Mouse (Mus musculus): ENCODE measurements around the gene Plac9b. TPM values are rescaled to one million over a fixed set of nuclear protein-coding genes. Genes with fewer than 3 reads are reported as not detected.
"Not testable (repeated sequence)": the region's sequence is repeated elsewhere in the genome, so short reads cannot be mapped to it uniquely, and the experiment has no call there.

Plac9b gene
- polyA plus RNA-seq, 2 experiments = 19.9 to 40.5 TPM

DNA sequence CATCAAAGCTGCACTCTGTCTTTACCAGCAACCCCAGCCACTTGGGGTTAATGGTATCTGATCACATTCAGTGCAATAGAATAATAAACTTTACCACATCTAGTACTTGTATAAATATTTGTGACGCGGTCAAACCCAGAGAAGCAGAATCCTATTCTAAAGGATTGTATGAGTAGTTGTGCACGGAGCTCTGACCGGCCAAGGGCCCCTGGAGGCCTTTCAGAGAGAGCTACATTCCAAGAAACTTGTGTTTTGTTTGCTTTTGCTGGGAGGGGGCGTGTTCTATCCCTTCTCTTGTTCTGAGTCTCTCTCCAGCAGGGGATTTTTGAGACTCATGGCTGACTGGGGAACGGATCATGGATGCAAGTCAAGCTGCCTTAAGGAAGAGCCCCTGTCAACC, 7.3 kb downstream of the Plac9b start:
- peak; percentile 26; the same call in 1 of the 2 replicates for ATAC-seq (ENCODE audit: low FRiP score, low read depth)

DNA sequence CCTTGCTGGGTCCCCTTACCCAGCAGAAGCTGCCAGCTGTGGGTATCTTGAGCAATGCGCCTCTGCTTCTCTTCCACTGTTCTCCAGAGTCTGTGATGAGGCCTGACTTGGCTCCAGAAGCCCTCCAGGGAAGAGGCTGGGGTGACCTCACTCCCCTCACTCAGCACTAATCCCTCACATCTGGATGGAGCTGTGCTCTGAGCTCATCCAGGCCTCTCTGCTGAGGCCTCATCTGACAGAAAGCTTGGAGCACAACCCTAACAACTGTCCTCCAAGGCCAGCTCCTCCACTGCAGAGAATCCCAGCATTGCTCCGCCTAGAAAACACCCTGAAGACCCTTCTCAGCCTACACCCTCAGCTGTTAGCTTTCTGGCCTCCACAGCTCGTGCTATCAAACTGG, 8.3 kb downstream of the Plac9b start:
- H3K27ac ChIP-seq (replicated peaks; ENCODE audit: low read depth, low read length); H3K36me3 ChIP-seq (ENCODE audit: control insufficient read depth, insufficient read depth, low read length); H3K4me2 ChIP-seq (replicated peaks; ENCODE audit: low read depth, low read length, severe bottlenecking); H3K9ac ChIP-seq (ENCODE audit: low read depth, low read length, severe bottlenecking); H3K27me3 ChIP-seq (ENCODE audit: control insufficient read depth, insufficient read depth, low read length); H3K4me3 ChIP-seq (replicated peaks; ENCODE audit: low read length); H3K9me3 ChIP-seq (ENCODE audit: control insufficient read depth, low read length); H3K4me1 ChIP-seq (ENCODE audit: control insufficient read depth, insufficient read depth, low read length); DNase-seq (ENCODE audit: low spot score): not testable (repeated sequence)
- ATAC-seq (ENCODE audit: low FRiP score, low read depth) = peak; percentile 77
- no CpG with 5 or more reads among the region's 3 CpGs for WGBS

More for the DNA sequence above, 7.3 kb downstream of the Plac9b start:
- not testable (repeated sequence) for H3K9ac ChIP-seq (ENCODE audit: low read depth, low read length, severe bottlenecking); H3K4me1 ChIP-seq (ENCODE audit: control insufficient read depth, insufficient read depth, low read length); H3K27me3 ChIP-seq (ENCODE audit: control insufficient read depth, insufficient read depth, low read length); DNase-seq (ENCODE audit: low spot score); H3K9me3 ChIP-seq (ENCODE audit: control insufficient read depth, low read length); H3K4me3 ChIP-seq (replicated peaks; ENCODE audit: low read length); H3K4me2 ChIP-seq (replicated peaks; ENCODE audit: low read depth, low read length, severe bottlenecking); H3K27ac ChIP-seq (replicated peaks; ENCODE audit: low read depth, low read length); H3K36me3 ChIP-seq (ENCODE audit: control insufficient read depth, insufficient read depth, low read length)
- no CpG with 5 or more reads among the region's 6 CpGs for WGBS

DNA sequence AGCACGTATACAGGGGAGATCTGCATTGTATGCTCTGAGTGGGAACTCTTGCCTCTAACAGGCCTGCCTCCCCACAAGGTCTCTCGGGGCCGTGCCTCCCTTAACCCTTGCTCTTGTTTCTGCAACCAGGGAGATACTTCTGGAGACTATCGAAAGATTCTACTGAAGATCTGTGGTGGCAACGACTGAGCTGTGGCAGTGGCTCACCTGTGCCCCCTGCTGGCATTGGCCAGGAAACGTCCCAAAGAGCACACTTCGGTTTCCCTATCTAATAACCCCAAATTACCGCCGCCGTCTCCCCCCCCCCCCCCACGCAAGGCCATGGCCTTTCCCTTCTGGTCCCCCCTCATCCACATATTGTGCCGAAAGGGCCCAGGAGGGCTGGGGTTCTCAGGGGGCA, 17.0 kb downstream of the Plac9b start:
- DNase-seq (ENCODE audit: low spot score); H3K9me3 ChIP-seq (ENCODE audit: control insufficient read depth, low read length): not testable (repeated sequence)

DNA sequence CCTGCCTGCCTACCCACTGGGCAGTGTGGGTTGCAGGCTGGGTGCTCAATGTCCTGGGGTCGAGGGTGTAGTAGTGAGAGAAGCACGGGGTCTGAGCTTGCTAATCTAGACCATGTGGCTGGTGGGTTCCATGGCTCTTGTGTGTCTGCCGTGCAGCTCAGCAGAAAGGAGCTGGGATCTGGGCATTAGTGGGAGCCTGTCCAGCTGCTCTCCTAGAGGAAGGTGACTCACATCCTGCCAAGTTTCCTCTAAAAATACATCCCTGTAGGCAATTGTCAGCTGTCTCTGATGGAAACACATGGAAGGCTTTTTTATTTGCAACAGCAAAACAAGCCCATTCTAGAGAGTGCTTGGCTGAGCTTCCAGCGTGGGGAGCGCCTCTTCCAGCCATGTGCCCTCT, 19.9 kb downstream of the Plac9b start:
- no CpG with 5 or more reads among the region's 5 CpGs for WGBS
- H3K4me1 ChIP-seq (ENCODE audit: control insufficient read depth, insufficient read depth, low read length); H3K4me2 ChIP-seq (replicated peaks; ENCODE audit: low read depth, low read length, severe bottlenecking); H3K9me3 ChIP-seq (ENCODE audit: control insufficient read depth, low read length); H3K4me3 ChIP-seq (replicated peaks; ENCODE audit: low read length); H3K36me3 ChIP-seq (ENCODE audit: control insufficient read depth, insufficient read depth, low read length); ATAC-seq (ENCODE audit: low FRiP score, low read depth); H3K27me3 ChIP-seq (ENCODE audit: control insufficient read depth, insufficient read depth, low read length); H3K27ac ChIP-seq (replicated peaks; ENCODE audit: low read depth, low read length); H3K9ac ChIP-seq (ENCODE audit: low read depth, low read length, severe bottlenecking); DNase-seq (ENCODE audit: low spot score): not testable (repeated sequence)

More for the DNA sequence above, 17.0 kb downstream of the Plac9b start:
- not testable (repeated sequence) for H3K27ac ChIP-seq (replicated peaks; ENCODE audit: low read depth, low read length); H3K4me2 ChIP-seq (replicated peaks; ENCODE audit: low read depth, low read length, severe bottlenecking); H3K4me1 ChIP-seq (ENCODE audit: control insufficient read depth, insufficient read depth, low read length); H3K36me3 ChIP-seq (ENCODE audit: control insufficient read depth, insufficient read depth, low read length); H3K4me3 ChIP-seq (replicated peaks; ENCODE audit: low read length); H3K9ac ChIP-seq (ENCODE audit: low read depth, low read length, severe bottlenecking); H3K27me3 ChIP-seq (ENCODE audit: control insufficient read depth, insufficient read depth, low read length); ATAC-seq (ENCODE audit: low FRiP score, low read depth)
- no CpG with 5 or more reads among the region's 12 CpGs for WGBS

DNA sequence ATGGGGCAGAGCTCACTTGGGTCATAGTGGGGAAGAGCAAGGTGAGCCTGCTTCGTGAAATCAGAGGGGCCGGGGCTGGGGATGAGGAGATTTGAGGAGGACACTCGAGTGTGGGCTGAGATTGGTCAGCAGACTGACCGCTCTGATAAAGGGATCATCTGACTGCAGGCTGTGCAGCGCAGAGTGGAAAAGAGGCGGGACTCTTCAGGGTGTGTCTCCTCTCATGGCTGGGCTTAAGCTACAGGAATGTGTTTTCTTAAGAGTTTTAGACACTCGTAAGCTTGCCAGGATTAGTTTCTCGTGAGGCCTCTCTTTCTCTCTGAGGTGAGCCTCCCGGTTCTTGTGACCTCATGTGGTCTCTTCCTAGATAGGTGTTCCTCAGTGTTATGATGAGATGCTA, 21.1 kb downstream of the Plac9b start:
- ATAC-seq (ENCODE audit: low FRiP score, low read depth); H3K9ac ChIP-seq (ENCODE audit: low read depth, low read length, severe bottlenecking); DNase-seq (ENCODE audit: low spot score); H3K4me3 ChIP-seq (replicated peaks; ENCODE audit: low read length); H3K27ac ChIP-seq (replicated peaks; ENCODE audit: low read depth, low read length); H3K4me2 ChIP-seq (replicated peaks; ENCODE audit: low read depth, low read length, severe bottlenecking); H3K27me3 ChIP-seq (ENCODE audit: control insufficient read depth, insufficient read depth, low read length); H3K9me3 ChIP-seq (ENCODE audit: control insufficient read depth, low read length); H3K36me3 ChIP-seq (ENCODE audit: control insufficient read depth, insufficient read depth, low read length); H3K4me1 ChIP-seq (ENCODE audit: control insufficient read depth, insufficient read depth, low read length): not testable (repeated sequence)
- WGBS = no CpG with 5 or more reads among the region's 9 CpGs

DNA sequence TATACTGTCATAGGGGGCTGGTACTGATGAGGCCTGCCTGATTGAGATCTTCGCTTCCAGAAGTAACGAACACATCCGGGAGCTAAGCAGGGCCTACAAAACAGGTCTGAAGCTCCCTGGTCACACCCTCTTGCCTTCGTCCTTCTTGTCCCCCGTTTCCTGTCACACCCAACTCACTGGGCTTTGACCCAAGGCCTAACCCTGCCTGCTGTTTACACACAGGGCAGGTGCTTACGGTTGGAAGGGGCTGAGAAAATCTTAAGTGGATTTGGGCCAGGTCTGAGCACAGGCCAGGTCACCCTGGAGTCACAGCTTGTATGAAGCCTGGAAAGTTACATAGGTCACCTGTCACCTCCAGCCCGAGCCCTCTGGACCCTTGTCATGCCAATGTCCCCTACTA, 26.2 kb downstream of the Plac9b start:
- H3K27me3 ChIP-seq (ENCODE audit: control insufficient read depth, insufficient read depth, low read length); H3K4me1 ChIP-seq (ENCODE audit: control insufficient read depth, insufficient read depth, low read length); H3K9me3 ChIP-seq (ENCODE audit: control insufficient read depth, low read length); H3K4me2 ChIP-seq (replicated peaks; ENCODE audit: low read depth, low read length, severe bottlenecking); H3K27ac ChIP-seq (replicated peaks; ENCODE audit: low read depth, low read length); H3K4me3 ChIP-seq (replicated peaks; ENCODE audit: low read length); H3K36me3 ChIP-seq (ENCODE audit: control insufficient read depth, insufficient read depth, low read length); ATAC-seq (ENCODE audit: low FRiP score, low read depth); DNase-seq (ENCODE audit: low spot score); H3K9ac ChIP-seq (ENCODE audit: low read depth, low read length, severe bottlenecking): not testable (repeated sequence)
- WGBS = no CpG with 5 or more reads among the region's 7 CpGs

DNA sequence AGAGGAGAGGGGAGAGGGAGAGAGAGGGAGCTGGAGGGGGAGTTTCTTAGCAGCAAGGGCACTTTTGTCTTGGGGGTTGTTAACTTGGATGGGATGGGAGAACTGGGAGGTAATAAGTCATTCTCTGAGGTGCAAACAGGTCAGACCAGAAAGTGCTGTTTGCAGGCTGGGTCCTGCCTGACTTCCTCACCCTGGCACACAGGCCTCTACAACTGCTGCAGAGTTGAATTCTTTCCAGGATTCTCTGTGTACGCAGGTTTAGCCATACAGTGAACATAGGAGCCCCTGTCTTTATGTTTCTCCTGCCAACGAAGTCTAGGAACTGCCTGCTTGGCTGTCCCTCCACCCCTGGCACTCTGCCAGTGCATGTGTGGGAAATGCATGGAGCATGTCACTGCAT, 35.2 kb downstream of the Plac9b start:
- ATAC-seq (ENCODE audit: low FRiP score, low read depth); H3K4me1 ChIP-seq (ENCODE audit: control insufficient read depth, insufficient read depth, low read length): not testable (repeated sequence)
- no CpG with 5 or more reads among the region's 2 CpGs for WGBS

DNA sequence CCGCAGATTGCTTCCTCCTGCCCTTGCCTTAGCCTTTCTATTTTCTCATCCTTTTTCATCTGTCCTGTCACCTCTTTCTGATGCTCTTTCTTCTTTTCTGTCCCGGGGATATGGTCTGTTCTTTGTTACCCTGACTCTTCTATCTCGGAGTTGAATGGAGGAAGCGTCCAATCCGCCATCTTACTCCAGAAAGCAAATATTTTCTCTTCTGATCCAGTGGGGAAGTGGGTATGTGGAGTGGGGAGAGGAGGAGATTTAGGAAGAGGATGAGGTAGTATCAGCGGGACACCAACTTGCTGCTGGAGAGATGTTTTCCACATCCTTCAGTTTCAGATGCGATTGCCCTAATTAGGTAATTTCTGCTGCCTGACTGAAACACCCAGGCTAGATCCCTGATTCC, 63.2 kb downstream of the Plac9b start:
- H3K27me3 ChIP-seq (ENCODE audit: control insufficient read depth, insufficient read depth, low read length); H3K4me3 ChIP-seq (replicated peaks; ENCODE audit: low read length); H3K9ac ChIP-seq (ENCODE audit: low read depth, low read length, severe bottlenecking); H3K9me3 ChIP-seq (ENCODE audit: control insufficient read depth, low read length); H3K36me3 ChIP-seq (ENCODE audit: control insufficient read depth, insufficient read depth, low read length); H3K4me1 ChIP-seq (ENCODE audit: control insufficient read depth, insufficient read depth, low read length); DNase-seq (ENCODE audit: low spot score); H3K27ac ChIP-seq (replicated peaks; ENCODE audit: low read depth, low read length); H3K4me2 ChIP-seq (replicated peaks; ENCODE audit: low read depth, low read length, severe bottlenecking): not testable (repeated sequence)
- ATAC-seq (ENCODE audit: low FRiP score, low read depth) = peak; percentile 42; the same call in 1 of the 2 replicates
- WGBS = no CpG with 5 or more reads among the region's 7 CpGs

More for the DNA sequence above, 35.2 kb downstream of the Plac9b start:
- not testable (repeated sequence) for H3K4me3 ChIP-seq (replicated peaks; ENCODE audit: low read length); DNase-seq (ENCODE audit: low spot score); H3K4me2 ChIP-seq (replicated peaks; ENCODE audit: low read depth, low read length, severe bottlenecking); H3K27ac ChIP-seq (replicated peaks; ENCODE audit: low read depth, low read length); H3K9me3 ChIP-seq (ENCODE audit: control insufficient read depth, low read length); H3K36me3 ChIP-seq (ENCODE audit: control insufficient read depth, insufficient read depth, low read length); H3K27me3 ChIP-seq (ENCODE audit: control insufficient read depth, insufficient read depth, low read length); H3K9ac ChIP-seq (ENCODE audit: low read depth, low read length, severe bottlenecking)

Measured in limb, embryonic 14.5 days (tissue).